Mouse (Mus musculus) left cerebral cortex, postnatal 25 days (tissue): ENCODE results near the gene Gabrg2. TPM values are rescaled to one million over a fixed set of nuclear protein-coding genes. Genes with fewer than 3 reads are reported as not detected.
A peak's percentile ranks its signal among the peaks of the same experiment; 100 is the strongest.

ENCODE experiments used
- DNase-seq, 2 experiments: peaks; one replicate each; pipeline ENCODE4 v3.0.0; 2022; ENCODE audit warnings: low spot score in 2 of 2, mixed read lengths in 1 of 2
- intact Hi-C: fragments of 180-260 bp; cut with DNase I; formaldehyde crosslinking; loops from one replicate; pipeline ENCODE4 v1.15.1; 2025
- total RNA-seq, 2 experiments: library from RNA; stranded (reverse); gene quantifications; 2 replicates each; pipeline ENCODE4 v1.2.3; 2021

Gene Gabrg2
- 100 to 1,000 TPM; 204 to 207 TPM for total RNA-seq

GRCm38 (mm10) chr11:42000190-42001098 is at the start of gene Gabrg2:
TSS of gene Gabrg2 (minus strand) at chr11:42000857.
- intact Hi-C loops, result no loop called here
- DNase-seq, result peak; percentile 45 to 67

DNA sequence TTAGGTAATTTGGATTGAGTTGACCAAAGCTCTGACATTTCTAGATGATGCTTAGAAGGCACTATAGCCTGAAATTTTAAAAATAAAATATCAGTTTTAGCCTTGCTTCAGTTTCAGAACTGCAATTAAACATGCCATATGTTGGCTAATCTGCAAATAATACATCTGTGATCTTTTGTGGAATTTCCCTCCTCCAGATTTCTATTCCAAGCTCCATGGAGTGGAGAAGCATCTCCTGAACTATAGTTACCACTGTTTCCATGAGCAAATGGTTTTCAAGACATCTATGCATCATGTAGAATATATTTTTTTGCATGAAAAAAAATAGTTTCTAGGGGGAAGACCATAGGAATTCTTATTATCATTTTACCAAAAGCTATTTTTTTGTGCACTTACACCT is 47.5 kb upstream of the Gabrg2 start:
- peak in 1 of 2 experiments; percentile 65 for DNase-seq
- intact Hi-C loops, result loop anchor here (10.0 kb wide), 2 partner anchors 233 to 393 kb away; no protein-coding TSS in a partner anchor

GRCm38 (mm10) chr11:41999468-41999881 is 1.2 kb downstream of the Gabrg2 start:
- intact Hi-C loops, result no loop called here
- DNase-seq, result peak; percentile 50 to 51

DNA sequence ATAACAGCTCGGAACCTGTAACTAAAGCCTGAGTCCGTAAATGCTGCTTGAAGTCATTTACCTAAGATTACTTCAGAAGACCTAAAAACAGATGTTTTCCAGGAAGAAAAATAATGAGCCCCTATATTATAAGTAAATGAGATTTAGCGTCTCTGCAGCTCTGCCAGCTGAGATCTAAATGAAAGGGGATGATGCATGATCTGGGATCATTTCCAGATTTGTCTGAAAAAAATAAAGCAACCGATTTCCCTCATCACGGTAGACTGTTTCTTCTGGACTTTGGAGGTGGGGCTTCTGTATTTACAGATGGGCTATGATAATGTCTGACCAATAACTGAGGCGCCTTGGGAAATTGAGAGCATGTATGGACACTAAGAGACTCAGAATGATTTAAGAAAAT is 20.5 kb downstream of the Gabrg2 start:
- intact Hi-C loops, result no loop called here

DNA sequence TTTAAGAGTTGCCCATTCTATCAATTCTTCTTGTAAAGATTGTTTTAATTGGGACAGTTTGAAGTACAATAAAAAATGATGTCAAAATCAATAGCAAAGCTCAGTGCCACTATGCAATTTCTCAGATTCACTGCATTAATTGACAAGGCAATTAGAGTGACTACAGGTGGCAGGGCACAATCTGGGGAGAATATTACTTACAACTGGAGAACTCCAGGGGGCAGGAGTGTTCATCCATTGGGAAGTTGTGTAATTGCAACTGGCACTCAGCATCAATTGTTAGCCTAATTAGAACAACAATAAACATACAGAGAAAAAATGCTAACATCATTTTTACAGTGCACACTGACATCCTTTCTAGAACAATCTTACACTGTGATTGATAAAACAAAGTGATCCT is 32.1 kb downstream of the Gabrg2 start:
- no peak for DNase-seq
- intact Hi-C loops, result loop anchor here (10.0 kb wide), 1 partner anchor 166 kb away; no protein-coding TSS in a partner anchor

More for the DNA sequence above, 20.5 kb downstream of the Gabrg2 start:
- DNase-seq, result peak in 1 of 2 experiments; percentile 42

- peak in 1 of 2 experiments; percentile 73 for DNase-seq
- intact Hi-C loops, result loop anchor here (5.0 to 10.0 kb wide), 2 partner anchors 90 to 172 kb away; no protein-coding TSS in a partner anchor
Measured at GRCm38 (mm10) chr11:41962706-41963105, 38.0 kb downstream of the Gabrg2 start.

DNA sequence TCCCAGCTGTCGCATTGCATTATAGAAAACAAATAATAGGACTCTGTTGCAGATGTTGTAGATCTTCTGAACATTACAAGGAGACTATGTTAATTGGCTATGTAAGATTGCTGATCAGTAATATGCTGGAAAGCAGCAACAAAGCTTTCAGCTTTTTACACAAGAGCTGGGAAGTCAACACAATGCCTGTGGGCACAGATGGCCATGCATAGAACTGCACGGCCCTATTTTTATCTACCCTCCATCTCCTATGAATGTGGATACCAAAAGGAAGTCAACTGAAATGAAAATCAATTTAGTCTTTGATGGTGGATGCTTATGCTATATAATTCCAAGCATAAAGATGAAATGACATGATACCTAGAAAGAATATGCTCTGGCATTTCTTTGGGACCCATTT is 47.1 kb downstream of the Gabrg2 start:
- intact Hi-C loops, result no loop called here
- peak in 1 of 2 experiments; percentile 37 for DNase-seq

- intact Hi-C loops, result no loop called here
- DNase-seq, result no peak
Measured at GRCm38 (mm10) chr11:41951898-41952297, 48.8 kb downstream of the Gabrg2 start.

GRCm38 (mm10) chr11:41945471-41945870 is 55.2 kb downstream of the Gabrg2 start:
- no peak for DNase-seq
- intact Hi-C loops, result no loop called here

DNA sequence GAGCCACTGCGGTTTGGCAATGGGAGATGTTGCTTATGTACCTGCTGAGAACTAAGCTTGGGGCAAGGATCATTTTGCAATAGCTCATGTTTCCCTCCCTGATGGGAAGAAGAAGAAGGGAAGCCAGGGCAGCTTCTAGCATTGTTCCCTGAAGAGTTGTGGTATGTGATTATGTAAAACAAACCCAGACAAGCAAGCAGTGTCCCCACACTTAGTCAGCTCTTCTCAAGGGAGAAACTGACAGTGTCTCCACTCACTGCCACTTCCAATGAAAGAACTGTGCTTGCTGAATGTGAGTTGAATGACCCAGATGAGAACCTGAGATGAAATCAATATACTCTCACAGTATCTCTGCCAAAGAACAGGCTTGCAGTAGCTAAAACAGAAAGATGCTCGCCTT is 62.7 kb downstream of the Gabrg2 start:
- intact Hi-C loops, result no loop called here
- DNase-seq, result no peak

- intact Hi-C loops, result no loop called here
- no peak for DNase-seq
Measured at GRCm38 (mm10) chr11:41918864-41919263, 81.8 kb downstream of the Gabrg2 start.

- intact Hi-C loops, result no loop called here
- DNase-seq, result no peak
Measured at GRCm38 (mm10) chr11:41914066-41914465, 86.6 kb downstream of the Gabrg2 start.

- no peak for DNase-seq
- intact Hi-C loops, result no loop called here
Measured at GRCm38 (mm10) chr11:41903661-41904060, 97.0 kb downstream of the Gabrg2 start.

Other genes starting within 250 kb of the Gabrg2 start
- 100 to 1,000 TPM; 598 to 617 TPM for gene Gabra1, start 182.1 kb upstream of the Gabrg2 start, total RNA-seq